Mouse (Mus musculus) heart, embryonic 14.5 days (tissue): Measurements from ENCODE around the gene Nrcam. TPM values are rescaled to one million over a fixed set of nuclear protein-coding genes. Genes with fewer than 3 reads are reported as not detected.

Source experiments
- ATAC-seq: fragments of 200-750 bp; cut with Nextera tagmentation; 2 replicates; pipeline ENCODE4 v1.8.0; 2017; ENCODE audit warnings: low read depth, moderate TSS enrichment; ENCODE audit not compliant: insufficient number of reproducible peaks, insufficient read depth, low FRiP score
- H3K27ac ChIP-seq, 2 experiments: fragments of 200-500 bp in 1 of 2; fragments of 300-500 bp in 1 of 2; sonication (generic) in 1 of 2; replicated peaks in 1 of 2; 2 replicates each; pipeline ENCODE4 v1.5.1; 2012 to 2014; ENCODE audit warnings: low read depth in 2 of 2, low read length in 2 of 2, control low read depth in 1 of 2, mild to moderate bottlenecking in 1 of 2, mixed read lengths in 1 of 2; ENCODE audit not compliant: control insufficient read depth in 1 of 2, insufficient read depth in 1 of 2
- H3K27me3 ChIP-seq: fragments of 300-500 bp; sonication (generic); 2 replicates; pipeline ENCODE4 v1.6.1; 2014; ENCODE audit warnings: mild to moderate bottlenecking, low read length, control low read depth; ENCODE audit not compliant: control insufficient read depth, insufficient read depth
- H3K36me3 ChIP-seq: fragments of 300-500 bp; sonication (generic); 2 replicates; pipeline ENCODE4 v1.6.1; 2014; ENCODE audit warnings: mild to moderate bottlenecking, control low read depth, low read length, mixed read lengths; ENCODE audit not compliant: control insufficient read depth, insufficient read depth
- H3K4me1 ChIP-seq, 2 experiments: fragments of 200-500 bp in 1 of 2; fragments of 300-500 bp in 1 of 2; sonication (generic) in 1 of 2; 2 replicates each; pipeline ENCODE4 v1.6.1; 2012 to 2014; ENCODE audit warnings: low read length in 2 of 2, control low read depth in 1 of 2, mixed read lengths in 1 of 2; ENCODE audit not compliant: control insufficient read depth in 2 of 2, insufficient read depth in 2 of 2
- H3K4me2 ChIP-seq: fragments of 300-500 bp; sonication (generic); 2 replicates; pipeline ENCODE4 v1.6.1; 2014; ENCODE audit warnings: mild to moderate bottlenecking, low read length
- H3K4me3 ChIP-seq, 2 experiments: fragments of 200-500 bp in 1 of 2; fragments of 300-500 bp in 1 of 2; sonication (generic) in 1 of 2; 2 replicates each; pipeline ENCODE4 v1.5.1; 2012 to 2014; ENCODE audit warnings: low read length in 2 of 2, mild to moderate bottlenecking in 2 of 2, control low read depth in 1 of 2, low read depth in 1 of 2, moderate library complexity in 1 of 2; ENCODE audit not compliant: control insufficient read depth in 1 of 2, insufficient read depth in 1 of 2
- H3K9ac ChIP-seq: fragments of 300-500 bp; sonication (generic); 2 replicates; pipeline ENCODE4 v1.6.1; 2014; ENCODE audit warnings: mild to moderate bottlenecking, low read length
- H3K9me3 ChIP-seq: fragments of 300-500 bp; sonication (generic); 2 replicates; pipeline ENCODE4 v1.6.1; 2016; ENCODE audit warnings: low read length, control low read depth; ENCODE audit not compliant: control insufficient read depth
- WGBS: fragments of 180-500 bp; shearing (Covaris S2); extraction: QIAGEN DNeasy Blood & Tissue Kit; methylation state at CpG from one replicate; pipeline ENCODE4 v1.1.7; 2014; 5-methylcytosine and 5-hydroxymethylcytosine counted together
- polyA plus RNA-seq: library from polyadenylated mRNA; unstranded; fragments of >200 nt; fragmentation: Nextera tagmentation; extraction: Ambion mirVana; gene quantifications from 2 replicates; pipeline ENCODE4 v1.2.1, GENCODE M21; 2014

Gene Nrcam
- polyA plus RNA-seq, 1 experiment from 2014 or later, result 1.3 TPM

DNA sequence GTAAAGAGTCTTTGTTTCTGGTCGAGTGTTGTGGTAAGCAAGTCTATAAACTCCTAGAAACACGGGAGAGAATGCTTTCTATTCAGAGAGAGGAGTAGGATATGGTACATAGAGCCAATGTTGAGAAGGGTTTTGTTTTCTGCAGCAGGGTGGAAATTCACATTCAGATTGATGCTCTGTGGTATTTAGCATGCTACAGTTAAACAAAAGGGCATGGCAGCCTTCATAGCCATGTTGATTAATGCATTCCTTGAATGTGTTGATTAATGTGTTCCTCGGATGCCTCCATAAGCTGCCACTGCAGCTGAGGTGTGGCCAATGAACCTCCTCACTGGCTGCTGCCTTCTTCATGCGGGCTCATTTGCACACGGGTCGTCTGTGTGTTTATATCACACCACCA, 134.3 kb downstream of the Nrcam start:
- H3K4me2 ChIP-seq, result no peak overlapping the region
- no peaks in the 10 kb centered on the region for H3K27me3 ChIP-seq

DNA sequence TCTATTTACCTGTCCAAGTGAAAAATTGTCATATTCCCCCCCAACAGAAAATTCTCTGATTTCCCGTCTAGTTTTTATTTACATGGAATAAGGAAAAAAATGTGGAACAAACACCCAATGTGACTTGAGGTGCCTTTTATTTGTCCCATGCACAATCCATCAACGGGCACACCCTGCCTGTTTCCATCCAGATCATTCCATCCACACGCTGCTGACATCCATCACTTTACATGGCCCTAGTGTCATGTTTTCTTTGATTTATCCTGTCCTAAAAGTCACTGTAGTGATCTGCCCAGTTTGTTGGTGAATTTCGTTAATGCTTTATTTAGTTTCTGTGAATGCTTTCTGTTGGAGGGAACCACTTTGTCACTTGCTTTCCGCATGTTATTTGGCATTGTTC, 142.4 kb downstream of the Nrcam start:
- no peak overlapping the region for H3K4me2 ChIP-seq
- no peaks in the 10 kb centered on the region for H3K4me1 ChIP-seq
- no peaks in the 10 kb centered on the region for H3K9me3 ChIP-seq
- H3K4me3 ChIP-seq, result no peak overlapping the region
- WGBS, result 77% methylated on average over 5 of the region's 5 CpGs
- H3K36me3 ChIP-seq, result no peaks in the 10 kb centered on the region
- H3K9ac ChIP-seq, result no peak overlapping the region
- no peak for ATAC-seq
- H3K27ac ChIP-seq, result no peak overlapping the region
- no peaks in the 10 kb centered on the region for H3K27me3 ChIP-seq

More for the DNA sequence above, 134.3 kb downstream of the Nrcam start:
- Histone ChIP-seq H3K27ac (no peak overlapping the region), H3K9ac (no peak overlapping the region), H3K4me3 (no peak overlapping the region), H3K36me3 (no peaks in the 10 kb centered on the region), H3K9me3 (no peaks in the 10 kb centered on the region), H3K4me1 (no peaks in the 10 kb centered on the region)
- ATAC-seq, result no peak
- 64% methylated on average over 6 of the region's 6 CpGs for WGBS

DNA sequence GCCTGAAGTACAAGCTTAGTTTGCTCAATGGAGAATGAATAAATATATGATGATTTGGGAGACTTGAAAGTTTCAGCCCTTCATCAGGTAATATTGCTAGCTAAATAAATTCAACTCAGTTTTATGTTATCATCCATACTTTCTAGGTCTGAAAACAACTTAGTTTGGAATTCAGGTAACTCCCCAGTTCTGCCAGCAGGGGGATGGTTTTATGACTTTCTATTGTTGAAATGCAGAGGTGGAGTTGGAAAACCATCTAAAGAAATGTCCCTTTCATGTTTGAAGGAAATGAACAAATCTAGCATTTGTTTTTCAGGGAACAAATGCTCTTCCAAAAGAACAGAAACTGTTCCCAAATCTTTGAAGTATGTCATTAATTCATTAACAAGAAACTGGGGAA, 146.7 kb downstream of the Nrcam start:
- Histone ChIP-seq H3K36me3 (no peaks in the 10 kb centered on the region), H3K27ac (no peak overlapping the region), H3K9me3 (no peaks in the 10 kb centered on the region), H3K4me2 (no peak overlapping the region), H3K4me3 (no peak overlapping the region), H3K4me1 (no peaks in the 10 kb centered on the region), H3K27me3 (no peaks in the 10 kb centered on the region), H3K9ac (no peak overlapping the region)
- no peak for ATAC-seq

DNA sequence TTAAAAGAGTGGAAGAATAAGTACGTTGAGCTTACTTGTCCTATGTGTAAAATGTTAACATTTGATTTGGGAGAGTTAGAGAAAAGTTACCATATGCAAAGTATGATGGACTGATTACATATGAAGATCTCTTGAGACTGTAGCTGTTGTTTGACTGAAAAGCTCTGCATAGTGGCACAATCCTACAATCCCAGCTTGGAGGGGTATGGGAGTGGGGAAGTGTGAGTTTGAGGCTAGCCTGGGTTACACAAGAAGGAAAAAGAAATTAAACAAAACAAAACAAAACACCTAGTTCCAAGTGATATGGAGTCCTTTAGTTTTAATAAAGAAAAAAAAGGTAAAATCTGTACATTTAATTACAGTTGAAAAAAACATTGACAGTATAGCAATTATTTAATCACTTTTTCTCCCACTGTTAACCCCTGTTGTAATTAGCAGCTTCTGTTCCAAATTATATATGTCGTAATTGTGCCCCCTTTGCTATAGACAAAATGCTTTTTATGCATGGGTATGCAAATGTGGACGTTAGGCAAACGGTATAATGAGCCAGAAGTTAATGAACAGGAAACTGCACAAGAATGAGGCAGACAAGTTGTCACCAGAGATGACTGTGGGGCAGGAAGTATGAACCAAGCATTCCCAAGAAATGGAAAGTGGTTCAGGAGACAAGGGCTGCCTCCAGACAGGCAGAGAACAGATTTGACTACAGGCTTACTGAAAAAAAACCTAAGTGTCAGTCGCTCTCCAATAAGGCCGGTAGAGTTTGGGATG, 150.8 kb downstream of the Nrcam start:
- Histone ChIP-seq H3K9ac (no peak overlapping the region), H3K4me3 (no peak overlapping the region), H3K27ac (no peak overlapping the region)

DNA sequence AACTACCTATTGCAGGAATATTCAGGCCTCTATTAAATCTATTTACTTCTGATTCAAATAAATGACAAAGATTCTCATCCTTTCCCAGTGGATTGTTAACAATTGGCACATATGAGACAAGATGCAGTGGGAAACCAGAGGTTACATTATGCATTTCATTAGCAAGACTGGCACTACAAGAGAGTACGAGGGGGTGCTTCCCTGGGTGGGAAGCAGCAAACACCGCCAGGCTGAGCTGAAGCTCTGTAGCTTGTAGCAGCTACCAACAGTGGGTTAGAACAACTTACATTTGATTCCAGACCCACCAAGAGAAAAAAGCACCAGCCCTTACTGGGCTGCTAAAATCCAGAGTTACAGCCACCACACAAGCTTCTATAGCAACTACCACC, 151.3 kb downstream of the Nrcam start:
- H3K9me3 ChIP-seq, result no peaks in the 10 kb centered on the region
- no peak overlapping the region for H3K4me2 ChIP-seq
- H3K27ac ChIP-seq, result no peak overlapping the region
- no peak overlapping the region for H3K4me3 ChIP-seq
- H3K4me1 ChIP-seq, result no peaks in the 10 kb centered on the region
- no peak overlapping the region for H3K9ac ChIP-seq
- 78% methylated on average over 2 of the region's 2 CpGs for WGBS
- ATAC-seq, result no peak
- no peaks in the 10 kb centered on the region for H3K27me3 ChIP-seq
- H3K36me3 ChIP-seq, result no peaks in the 10 kb centered on the region

More for the DNA sequence above, 150.8 kb downstream of the Nrcam start:
- H3K9me3 ChIP-seq, result no peaks in the 10 kb centered on the region
- no peaks in the 10 kb centered on the region for H3K36me3 ChIP-seq
- ATAC-seq, result no peak
- H3K4me1 ChIP-seq, result no peaks in the 10 kb centered on the region
- H3K4me2 ChIP-seq, result no peak overlapping the region
- 75% methylated on average over 6 of the region's 6 CpGs for WGBS
- H3K27me3 ChIP-seq, result no peaks in the 10 kb centered on the region

DNA sequence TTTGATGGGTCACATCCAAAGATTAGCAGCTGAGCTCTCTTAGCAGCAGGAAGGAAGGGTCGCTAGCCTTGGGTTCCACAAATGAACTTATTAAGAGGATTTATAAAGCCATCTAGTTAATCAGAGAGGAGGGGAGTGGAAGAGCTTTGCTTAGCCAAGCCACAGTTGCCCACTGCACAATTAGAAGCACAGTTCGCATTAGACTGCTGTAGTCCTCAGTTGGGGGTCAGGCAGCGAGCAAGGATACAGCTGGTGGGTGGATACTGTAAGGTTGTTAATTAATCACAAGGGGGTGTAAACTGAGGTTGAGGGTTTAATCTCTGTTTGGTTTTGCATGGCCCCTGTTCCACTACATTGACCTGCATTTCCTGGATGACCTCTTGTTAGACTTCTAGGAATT, 152.7 kb downstream of the Nrcam start:
- Histone ChIP-seq H3K27me3 (no peaks in the 10 kb centered on the region), H3K4me2 (no peak overlapping the region)

DNA sequence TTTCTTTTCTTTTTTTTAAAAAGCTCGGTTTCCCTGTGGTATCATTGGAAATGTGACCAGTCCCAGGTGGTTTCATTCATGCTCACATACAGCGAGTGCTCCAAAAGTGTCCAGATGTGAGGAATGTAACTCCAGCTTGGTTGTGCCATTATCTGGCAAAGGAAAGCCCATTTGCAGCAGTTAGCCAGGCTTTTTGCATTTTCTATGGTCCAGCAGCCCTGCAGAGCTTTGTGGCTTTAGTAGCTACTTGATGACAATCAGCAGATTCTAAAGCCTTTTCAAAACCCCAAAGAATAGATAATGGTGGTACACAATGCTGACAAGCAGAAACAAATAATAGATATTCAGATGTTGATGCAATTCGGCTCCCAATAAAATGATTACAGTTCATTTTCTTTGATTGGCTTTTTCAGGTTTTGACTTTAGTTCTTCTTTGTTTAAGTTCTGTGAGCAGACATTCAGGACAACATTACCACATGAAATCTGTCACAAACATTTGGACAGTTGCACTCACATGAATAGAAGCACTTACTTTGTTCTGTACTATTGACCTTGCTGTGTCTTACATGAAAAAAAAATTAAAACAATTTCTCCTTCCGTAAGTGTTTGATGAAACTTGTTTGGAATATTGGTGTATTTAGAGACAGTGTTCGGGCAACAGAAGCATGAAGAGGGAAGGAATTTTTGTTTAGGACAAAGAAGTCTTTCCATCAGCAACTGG, 164.2 kb downstream of the Nrcam start:
- 65% methylated on average over 5 of the region's 5 CpGs for WGBS
- no peak for ATAC-seq
- no peak overlapping the region for H3K4me3 ChIP-seq

More for the DNA sequence above, 152.7 kb downstream of the Nrcam start:
- H3K9ac ChIP-seq, result no peak overlapping the region
- ATAC-seq, result no peak
- H3K4me3 ChIP-seq, result no peak overlapping the region
- H3K4me1 ChIP-seq, result no peaks in the 10 kb centered on the region
- 77% methylated on average over 3 of the region's 3 CpGs for WGBS
- no peak overlapping the region for H3K27ac ChIP-seq
- H3K9me3 ChIP-seq, result no peaks in the 10 kb centered on the region
- no peaks in the 10 kb centered on the region for H3K36me3 ChIP-seq

More for the DNA sequence above, 164.2 kb downstream of the Nrcam start:
- no peak overlapping the region for H3K4me2 ChIP-seq
- H3K4me1 ChIP-seq, result no peaks in the 10 kb centered on the region
- H3K36me3 ChIP-seq, result no peaks in the 10 kb centered on the region
- H3K27me3 ChIP-seq, result no peaks in the 10 kb centered on the region
- H3K9ac ChIP-seq, result no peak overlapping the region
- H3K27ac ChIP-seq, result no peak overlapping the region
- no peaks in the 10 kb centered on the region for H3K9me3 ChIP-seq
